Mouse (Mus musculus): ENCODE data around the gene Stk40. TPM values are rescaled to one million over a fixed set of nuclear protein-coding genes. Genes with fewer than 3 reads are reported as not detected.

Stk40 gene
- polyA plus RNA-seq, 1 experiment, result 37.5 TPM

GRCm38 (mm10) chr4:126183034-126183433 lies 79.3 kb downstream of the Stk40 start:
- H3K4me1 ChIP-seq (ENCODE audit: control insufficient read depth, insufficient read depth, low read length), result peaks cover 1% of the 10 kb centered on the region
- peak overlapping the region; percentile 15; the same call in 1 of the 2 replicates for H3K27ac ChIP-seq (ENCODE audit: insufficient read depth, low read length)
- TF ChIP-seq EP300 (IDR thresholded peaks at IDR 0.05; ENCODE audit: insufficient read depth, low read depth, low read length), result no peak
- no peak for TF ChIP-seq CTCF (IDR thresholded peaks at IDR 0.05; ENCODE audit: low read depth, low read length)
- TF ChIP-seq POLR2A (IDR thresholded peaks at IDR 0.05; ENCODE audit: insufficient read depth, low read length), result no peak
- no peaks in the 10 kb centered on the region for H3K27me3 ChIP-seq (ENCODE audit: control insufficient read depth, insufficient read depth, low read length, poor library complexity, severe bottlenecking)
- peaks cover 70% of the 10 kb centered on the region for H3K36me3 ChIP-seq (ENCODE audit: control insufficient read depth, insufficient read depth, low read length, poor library complexity, severe bottlenecking)
- H3K9ac ChIP-seq (ENCODE audit: low read depth, poor library complexity, severe bottlenecking), result no peak overlapping the region
- no peaks in the 10 kb centered on the region for H3K9me3 ChIP-seq (replicated peaks; ENCODE audit: control insufficient read depth, insufficient read depth, low read length, poor library complexity, severe bottlenecking)
- no peak overlapping the region for H3K4me3 ChIP-seq (ENCODE audit: low read depth, low read length)

GRCm38 (mm10) chr4:126187096-126187495 lies 83.3 kb downstream of the Stk40 start:
- Histone ChIP-seq H3K27me3 (ENCODE audit: control insufficient read depth, insufficient read depth, low read length, poor library complexity, severe bottlenecking) (no peaks in the 10 kb centered on the region), H3K4me1 (ENCODE audit: control insufficient read depth, insufficient read depth, low read length) (peaks cover 1% of the 10 kb centered on the region), H3K27ac (ENCODE audit: insufficient read depth, low read length) (no peak overlapping the region), H3K9ac (ENCODE audit: low read depth, poor library complexity, severe bottlenecking) (no peak overlapping the region), H3K4me3 (ENCODE audit: low read depth, low read length) (no peak overlapping the region), H3K9me3 (replicated peaks; ENCODE audit: control insufficient read depth, insufficient read depth, low read length, poor library complexity, severe bottlenecking) (no peaks in the 10 kb centered on the region), H3K36me3 (ENCODE audit: control insufficient read depth, insufficient read depth, low read length, poor library complexity, severe bottlenecking) (peaks cover 61% of the 10 kb centered on the region)
- no peak for TF ChIP-seq CTCF (IDR thresholded peaks at IDR 0.05; ENCODE audit: low read depth, low read length)
- TF ChIP-seq EP300 (IDR thresholded peaks at IDR 0.05; ENCODE audit: insufficient read depth, low read depth, low read length), result no peak
- TF ChIP-seq POLR2A (IDR thresholded peaks at IDR 0.05; ENCODE audit: insufficient read depth, low read length), result no peak

Other genes starting within 250 kb of the Stk40 start
- not detected in 2 replicates for gene Csf3r, start 79.4 kb upstream of the Stk40 start, polyA plus RNA-seq (2011; ENCODE audit: insufficient read depth, insufficient read length, low read depth, missing spikeins)
- 68.4 and 69.5 TPM in 2 replicates for gene Mrps15, start 57.0 kb upstream of the Stk40 start, polyA plus RNA-seq (2011; ENCODE audit: insufficient read depth, insufficient read length, low read depth, missing spikeins)
- gene Oscp1, start 45.4 kb upstream of the Stk40 start, polyA plus RNA-seq (2011; ENCODE audit: insufficient read depth, insufficient read length, low read depth, missing spikeins), result 2.8 and 5.3 TPM in 2 replicates
- gene Lsm10, start 7.3 kb upstream of the Stk40 start, polyA plus RNA-seq (2011; ENCODE audit: insufficient read depth, insufficient read length, low read depth, missing spikeins), result 25.4 and 28.8 TPM in 2 replicates
- 13.6 and 15.9 TPM in 2 replicates for gene Eva1b, start 43.8 kb downstream of the Stk40 start, polyA plus RNA-seq (2011; ENCODE audit: insufficient read depth, insufficient read length, low read depth, missing spikeins)
- 5.5 and 6.0 TPM in 2 replicates for gene Sh3d21, start 59.5 kb downstream of the Stk40 start, polyA plus RNA-seq (2011; ENCODE audit: insufficient read depth, insufficient read length, low read depth, missing spikeins)
- 456 and 495 TPM in 2 replicates for gene Thrap3, start 98.8 kb downstream of the Stk40 start, polyA plus RNA-seq (2011; ENCODE audit: insufficient read depth, insufficient read length, low read depth, missing spikeins)
- gene Map7d1, start 152.4 kb downstream of the Stk40 start, polyA plus RNA-seq (2011; ENCODE audit: insufficient read depth, insufficient read length, low read depth, missing spikeins), result 29.0 and 31.9 TPM in 2 replicates
- 62.8 TPM in 2 replicates for gene Trappc3, start 158.4 kb downstream of the Stk40 start, polyA plus RNA-seq (2011; ENCODE audit: insufficient read depth, insufficient read length, low read depth, missing spikeins)
- 1.0 and 1.2 TPM in 2 replicates for gene Col8a2, start 182.8 kb downstream of the Stk40 start, polyA plus RNA-seq (2011; ENCODE audit: insufficient read depth, insufficient read length, low read depth, missing spikeins)
- gene Adprhl2, start 217.7 kb downstream of the Stk40 start, polyA plus RNA-seq (2011; ENCODE audit: insufficient read depth, insufficient read length, low read depth, missing spikeins), result 31.4 and 35.7 TPM in 2 replicates
- 4.8 and 5.9 TPM in 2 replicates for gene Tekt2, start 221.7 kb downstream of the Stk40 start, polyA plus RNA-seq (2011; ENCODE audit: insufficient read depth, insufficient read length, low read depth, missing spikeins)

Data from ES-Bruce4 (cell line).